Mouse (Mus musculus) brain, embryonic 14.5 days (tissue): ENCODE measurements around the gene Ttc30b.

ENCODE experiments used
- CTCF ChIP-seq: fragments of 200-500 bp; IDR thresholded peaks from 2 replicates; pipeline ENCODE4 v1.5.1; 2012; ENCODE audit warnings: inconsistent platforms, mild to moderate bottlenecking, moderate library complexity, borderline replicate concordance; ENCODE audit not compliant: insufficient read depth, insufficient read length; ENCODE audit errors: extremely low read depth
- POLR2A ChIP-seq: fragments of 200-500 bp; IDR thresholded peaks from 2 replicates; pipeline ENCODE4 v1.6.1; 2012; ENCODE audit warnings: mild to moderate bottlenecking, inconsistent platforms, borderline replicate concordance; ENCODE audit not compliant: poor library complexity, insufficient read depth, insufficient read length, severe bottlenecking; ENCODE audit errors: extremely low read depth

DNA sequence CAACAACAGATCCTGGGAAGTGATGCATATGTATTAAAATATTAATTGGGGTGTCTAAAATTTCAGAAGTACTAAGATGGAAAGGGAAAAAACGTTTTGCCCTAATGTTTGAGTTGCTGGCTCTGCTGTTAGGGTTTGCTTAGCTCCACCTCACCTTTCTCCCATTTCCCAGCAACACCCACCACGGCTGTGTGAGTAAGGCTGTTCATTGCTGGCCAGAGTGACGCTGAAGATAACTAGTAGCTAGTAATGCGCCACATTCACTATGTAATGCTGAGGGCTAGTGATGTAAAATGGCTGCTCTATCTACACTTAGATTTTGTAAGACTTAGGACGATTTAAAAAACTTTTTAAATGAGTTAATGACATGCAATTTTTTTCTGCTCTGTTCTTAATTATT lies 42.7 kb downstream of the Ttc30b start:
- no peak for TF ChIP-seq CTCF
- no peak for TF ChIP-seq POLR2A
